Mouse (Mus musculus) bone marrow, adult 2 months (tissue): ENCODE measurements around the gene Sh2d4b.

Experiments used
- CTCF ChIP-seq: fragments of 200-500 bp; IDR thresholded peaks from 2 replicates; pipeline ENCODE4 v1.5.1; 2011; ENCODE audit warnings: low read length, control low read depth; ENCODE audit not compliant: control insufficient read depth, insufficient read depth
- POLR2A ChIP-seq: fragments of 200-500 bp; IDR thresholded peaks from 2 replicates; pipeline ENCODE4 v1.6.1; 2011; ENCODE audit warnings: low read depth, mild to moderate bottlenecking, control low read depth, low read length, borderline replicate concordance; ENCODE audit not compliant: control insufficient read depth

GRCm38 (mm10) chr14:40863022-40863421 lies 30.0 kb downstream of the Sh2d4b start:
- no peak for TF ChIP-seq CTCF
- no peak for TF ChIP-seq POLR2A
